Mouse (Mus musculus): Measurements from ENCODE around the gene Gm49391. TPM values are rescaled to one million over a fixed set of nuclear protein-coding genes. Genes with fewer than 3 reads are reported as not detected.

Gene Gm49391
- polyA plus RNA-seq, 1 experiment from 2014 or later, result 1.0 TPM

GRCm38 (mm10) chr13:60848241-60849120 lies 87.9 kb downstream of the Gm49391 start:
- no peaks in the 10 kb centered on the region for H3K27me3 ChIP-seq (replicated peaks; ENCODE audit: low read depth, poor library complexity, severe bottlenecking)
- H3K27ac ChIP-seq (replicated peaks), result no peak overlapping the region
- no peak overlapping the region for H3K4me3 ChIP-seq
- no peaks in the 10 kb centered on the region for H3K4me1 ChIP-seq
- no peaks in the 10 kb centered on the region for H3K9me3 ChIP-seq
- H3K36me3 ChIP-seq (replicated peaks), result no peaks in the 10 kb centered on the region
- DNase-seq (ENCODE audit: low spot score), result no peak
- WGBS, result 87% methylated on average over 4 of the region's 4 CpGs

Other genes with a start within 250 kb of the Gm49391 start
- not detected in 2 replicates for gene BC051665, start 150.2 kb downstream of the Gm49391 start, polyA plus RNA-seq (2016; fragmentation: Nextera tagmentation; extraction: Ambion mirVana)
- gene Ctsll3, start 133.7 kb downstream of the Gm49391 start, polyA plus RNA-seq (2016; fragmentation: Nextera tagmentation; extraction: Ambion mirVana), result not detected in 2 replicates
- 0.16 TPM in 1 of 2 replicates, not detected in the other for gene 4930486L24Rik, start 72.1 kb downstream of the Gm49391 start, polyA plus RNA-seq (2016; fragmentation: Nextera tagmentation; extraction: Ambion mirVana)
- gene Gm49392, start 39.7 kb downstream of the Gm49391 start, polyA plus RNA-seq (2016; fragmentation: Nextera tagmentation; extraction: Ambion mirVana), result not detected in 2 replicates
- 0.80 and 1.7 TPM in 2 replicates for gene Ctla2b, start 39.1 kb downstream of the Gm49391 start, polyA plus RNA-seq (2016; fragmentation: Nextera tagmentation; extraction: Ambion mirVana)
- gene Tpbpb, start 31.7 kb downstream of the Gm49391 start, polyA plus RNA-seq (2016; fragmentation: Nextera tagmentation; extraction: Ambion mirVana), result not detected in 2 replicates
- gene Gm49393, start 981 bp downstream of the Gm49391 start, polyA plus RNA-seq (2016; fragmentation: Nextera tagmentation; extraction: Ambion mirVana), result not detected in 2 replicates
- 8.7 and 9.3 TPM in 2 replicates for gene Ctla2a, start 54 bp upstream of the Gm49391 start, polyA plus RNA-seq (2016; fragmentation: Nextera tagmentation; extraction: Ambion mirVana)
- not detected in 2 replicates for gene Tpbpa, start 5.4 kb upstream of the Gm49391 start, polyA plus RNA-seq (2016; fragmentation: Nextera tagmentation; extraction: Ambion mirVana)
- not detected in 2 replicates for gene Ctsj, start 69.4 kb upstream of the Gm49391 start, polyA plus RNA-seq (2016; fragmentation: Nextera tagmentation; extraction: Ambion mirVana)
- not detected in 2 replicates for gene Ctsq, start 104.1 kb upstream of the Gm49391 start, polyA plus RNA-seq (2016; fragmentation: Nextera tagmentation; extraction: Ambion mirVana)
- not detected in 2 replicates for gene Ctsr, start 227.7 kb upstream of the Gm49391 start, polyA plus RNA-seq (2016; fragmentation: Nextera tagmentation; extraction: Ambion mirVana)

Data from embryonic facial prominence, embryonic 10.5 days (tissue).